Mouse (Mus musculus): ENCODE results near the gene Akna.

The Akna gene

DNA sequence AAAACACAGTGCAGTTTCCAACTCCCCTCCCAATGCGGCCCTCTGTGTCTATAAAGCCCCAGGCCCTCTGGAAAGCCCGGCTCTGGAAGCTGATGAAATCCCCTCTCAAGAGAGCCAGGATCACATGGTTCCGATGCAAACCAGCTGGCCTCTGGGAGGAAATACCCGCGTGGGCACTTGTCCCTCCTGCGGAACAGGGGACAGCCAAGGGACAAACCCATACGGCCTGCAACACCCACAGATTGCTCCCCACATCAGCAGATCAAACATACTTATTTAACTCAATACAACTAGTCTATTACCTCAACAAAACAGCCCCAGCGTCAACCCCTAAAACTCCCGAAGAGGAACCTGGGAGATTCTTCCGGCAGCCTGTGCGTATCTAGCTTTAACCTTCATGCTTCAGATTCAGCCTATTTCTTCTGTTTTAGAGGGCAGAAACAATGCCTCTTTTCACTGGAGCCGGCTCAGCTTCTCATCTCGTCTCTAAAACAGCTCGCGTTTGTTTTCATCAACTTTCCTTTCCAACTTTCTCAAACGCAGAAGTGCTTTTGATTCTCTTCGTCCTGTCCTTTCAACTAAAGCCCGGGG is 6.3 kb upstream of the Akna start:
- peak; percentile 39 to 46 for DNase-seq

GRCm38 (mm10) chr4:63408649-63409048 is 5.5 kb upstream of the Akna start:
- DNase-seq, result peak; percentile 73 to 74

GRCm38 (mm10) chr4:63408247-63408646 is 5.1 kb upstream of the Akna start:
- no peak for DNase-seq

DNA sequence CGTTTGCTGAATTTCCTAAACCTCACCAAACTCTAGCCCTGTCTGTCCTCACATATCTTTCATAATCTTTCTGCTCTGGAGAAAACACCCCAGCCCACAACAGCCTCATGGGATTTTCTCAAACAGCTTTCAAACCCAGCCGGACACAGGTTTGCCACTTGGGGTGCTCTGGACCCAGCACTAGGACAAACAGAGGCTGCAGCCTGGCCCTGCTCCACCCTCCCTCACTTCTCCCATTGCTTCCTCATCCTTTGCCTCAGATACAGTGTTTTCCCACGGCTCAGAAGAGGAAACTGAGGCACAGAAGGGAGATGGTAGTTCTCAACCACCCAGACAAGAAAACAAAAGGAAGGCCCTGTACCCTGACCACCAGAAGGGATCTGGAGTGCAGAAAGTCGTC is 2.5 kb upstream of the Akna start:
- no peak for DNase-seq

- peak; percentile 77 to 80 for DNase-seq
Observed at GRCm38 (mm10) chr4:63405051-63405450, 1.9 kb upstream of the Akna start.

DNA sequence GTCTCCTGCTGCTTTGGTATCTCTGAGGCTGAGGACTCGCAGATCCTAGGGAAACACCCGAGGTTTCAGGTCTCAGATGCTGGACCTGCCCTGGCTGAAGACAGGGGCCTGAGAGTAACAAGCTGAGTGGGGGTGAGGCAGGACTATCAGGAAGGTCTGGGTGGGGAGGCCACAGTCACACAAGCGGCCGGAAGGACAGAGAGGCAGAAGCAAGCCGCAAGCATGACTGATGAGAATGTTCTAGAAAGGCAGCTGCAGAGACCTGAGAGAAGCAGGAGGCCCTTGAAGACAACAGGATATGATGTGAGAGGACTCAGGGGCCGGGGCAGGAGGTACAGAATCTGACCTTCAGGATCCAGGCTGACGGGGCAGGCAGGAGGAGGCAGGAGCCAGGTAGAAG is 1.1 kb upstream of the Akna start:
- DNase-seq, result peak; percentile 68 to 70

DNA sequence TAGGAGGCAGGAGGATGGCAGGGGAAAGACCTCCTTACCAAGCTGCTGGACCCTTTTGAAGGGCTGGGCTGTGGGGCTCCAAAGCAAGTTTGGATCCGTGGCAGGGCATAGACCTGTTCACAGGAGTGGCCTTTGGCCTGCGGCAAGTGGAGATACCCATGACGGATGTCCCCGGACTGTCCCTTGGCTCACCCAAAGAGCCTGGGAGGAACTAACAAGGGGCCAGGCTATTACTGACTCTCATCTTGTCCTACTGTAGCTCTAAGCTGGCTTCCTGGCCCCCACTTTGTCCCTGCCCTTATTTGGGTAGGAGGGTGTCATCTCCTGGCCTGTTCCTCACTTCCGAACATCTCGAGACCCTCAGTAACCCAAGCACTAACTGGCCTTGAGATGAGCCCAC is 596 bp downstream of the Akna start:
- peak in 1 of 2 experiments; percentile 36 for DNase-seq

DNA sequence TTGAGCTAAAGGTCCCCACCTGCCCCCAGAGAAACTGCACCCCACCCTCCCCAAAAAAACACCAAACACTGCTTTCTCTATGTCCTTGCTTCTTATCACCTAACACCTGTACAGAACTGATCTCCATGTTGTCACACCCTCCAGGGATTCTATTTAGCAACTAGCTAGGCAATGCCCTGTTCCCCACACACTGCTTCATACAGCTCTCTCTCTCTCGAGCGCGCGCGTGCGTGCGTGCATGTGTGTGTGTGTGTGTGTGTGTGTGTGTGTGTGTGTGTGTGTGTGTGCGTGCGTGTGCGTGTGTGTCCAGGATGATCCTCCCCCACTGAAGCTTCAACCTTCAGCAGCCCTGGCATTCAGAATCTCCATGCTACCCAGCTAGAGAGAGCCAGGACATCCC is 1.1 kb downstream of the Akna start:
- DNase-seq, result peak; percentile 26 to 28

- DNase-seq, result peak in 1 of 2 experiments; percentile 28
Observed at GRCm38 (mm10) chr4:63401620-63402019, 1.5 kb downstream of the Akna start.

DNA sequence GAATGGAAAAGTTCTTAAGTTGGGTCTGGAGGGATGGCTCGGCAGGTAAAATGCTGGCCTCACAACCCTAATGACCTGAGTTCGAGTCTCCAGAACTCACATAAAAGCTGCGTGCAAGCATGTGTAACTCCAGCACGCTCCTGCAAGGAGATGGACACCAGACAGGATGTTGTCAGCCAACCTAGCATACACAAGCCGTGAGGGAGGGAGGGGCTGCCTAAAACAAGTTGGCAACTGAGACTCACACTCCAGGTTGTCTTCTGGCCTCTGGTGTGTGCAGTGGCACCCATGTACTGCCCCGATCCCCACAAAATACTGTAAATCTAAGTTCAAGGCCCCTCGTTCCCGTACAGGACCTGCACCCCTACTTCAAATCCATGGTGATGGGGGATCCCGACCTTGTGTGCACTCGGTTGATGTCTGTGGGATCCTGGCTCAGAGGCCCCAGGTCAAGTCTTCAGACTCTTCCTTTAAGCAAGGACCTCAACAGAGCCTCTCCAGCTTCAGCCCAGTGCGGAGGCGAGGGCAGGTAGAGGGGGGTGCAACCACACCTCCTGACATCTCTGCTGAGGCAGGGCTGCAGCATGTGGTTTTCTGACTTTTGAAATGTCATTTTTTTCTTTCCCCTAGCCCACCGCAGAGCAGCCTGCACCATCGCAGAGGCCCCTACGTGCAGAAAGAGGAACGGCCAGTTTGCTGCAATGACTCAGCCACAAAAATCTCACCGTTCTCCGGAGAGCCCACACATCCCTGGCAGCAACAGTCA is 2.4 kb downstream of the Akna start:
- peak; percentile 57 to 59 for DNase-seq

- no peak for DNase-seq
Observed at GRCm38 (mm10) chr4:63399691-63400270, 3.4 kb downstream of the Akna start.

- peak; percentile 79 to 81 for DNase-seq
Observed at GRCm38 (mm10) chr4:63398854-63399609, 4.1 kb downstream of the Akna start.

DNA sequence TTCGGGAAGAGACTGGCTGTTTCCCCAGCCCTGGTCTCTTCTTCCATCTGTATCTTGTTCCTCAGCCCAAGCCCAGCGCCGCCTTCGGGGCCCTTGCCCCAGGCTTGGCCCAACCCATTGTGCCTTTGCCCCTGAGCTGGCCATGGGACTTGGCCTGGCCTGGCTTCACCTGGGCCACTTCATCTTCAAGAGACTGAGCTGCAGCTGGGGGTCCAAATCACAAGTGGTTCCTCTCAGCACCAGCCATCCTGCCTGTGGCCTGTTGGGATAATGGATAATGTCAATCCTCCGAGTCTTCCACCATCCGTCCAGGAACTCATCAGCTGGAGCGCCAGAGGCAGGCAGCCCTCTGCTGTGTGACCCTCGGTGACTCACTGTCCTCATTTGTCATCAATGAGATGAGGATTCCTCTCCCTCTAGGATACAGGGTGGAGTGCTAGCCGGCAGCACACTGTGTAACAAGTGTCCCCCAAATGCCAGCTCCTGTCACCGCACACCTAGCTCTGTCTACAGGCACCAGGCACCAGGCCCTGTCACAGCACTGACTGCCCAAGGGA is 5.1 kb downstream of the Akna start:
- no peak for DNase-seq

- DNase-seq, result peak in 1 of 2 experiments; percentile 49
Observed at GRCm38 (mm10) chr4:63391322-63391721, 11.8 kb downstream of the Akna start.

DNA sequence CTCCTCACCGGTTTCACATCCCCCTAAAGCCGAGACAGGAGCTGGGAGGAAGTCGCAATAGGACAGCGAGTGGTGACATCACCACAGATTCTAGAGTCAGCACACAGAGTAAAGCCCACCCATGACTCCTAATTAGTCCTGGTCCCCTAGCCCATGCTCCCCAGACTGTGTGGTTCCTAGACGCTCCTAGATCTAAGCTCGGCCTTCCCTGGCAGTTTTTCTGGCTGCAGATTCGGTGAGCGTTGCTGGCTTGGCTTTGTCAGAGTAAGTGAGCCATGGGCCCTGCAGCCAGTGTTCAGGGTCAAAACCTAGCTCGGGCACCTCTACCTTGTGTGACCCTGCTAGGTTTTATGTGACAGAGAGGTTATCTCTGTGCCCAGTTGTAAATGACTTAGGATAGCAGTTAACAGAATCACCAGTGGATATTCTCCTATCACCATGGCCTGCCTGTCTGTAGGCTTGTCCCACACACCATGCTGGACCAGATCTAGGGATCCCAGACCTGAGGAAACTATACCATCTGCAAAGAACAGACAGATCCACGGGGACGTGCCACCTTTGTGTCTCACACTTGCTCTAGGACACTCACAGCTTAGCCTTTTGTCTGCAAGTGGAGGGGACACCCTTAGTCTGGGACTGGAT is 13.1 kb downstream of the Akna start:
- DNase-seq, result peak; percentile 48 to 56

GRCm38 (mm10) chr4:63389121-63389886 is 13.8 kb downstream of the Akna start:
- peak; percentile 54 to 56 for DNase-seq

GRCm38 (mm10) chr4:63388029-63388428 is 15.1 kb downstream of the Akna start:
- no peak for DNase-seq

GRCm38 (mm10) chr4:63385784-63386183 is 17.4 kb downstream of the Akna start:
- peak; percentile 84 to 88 for DNase-seq

DNA sequence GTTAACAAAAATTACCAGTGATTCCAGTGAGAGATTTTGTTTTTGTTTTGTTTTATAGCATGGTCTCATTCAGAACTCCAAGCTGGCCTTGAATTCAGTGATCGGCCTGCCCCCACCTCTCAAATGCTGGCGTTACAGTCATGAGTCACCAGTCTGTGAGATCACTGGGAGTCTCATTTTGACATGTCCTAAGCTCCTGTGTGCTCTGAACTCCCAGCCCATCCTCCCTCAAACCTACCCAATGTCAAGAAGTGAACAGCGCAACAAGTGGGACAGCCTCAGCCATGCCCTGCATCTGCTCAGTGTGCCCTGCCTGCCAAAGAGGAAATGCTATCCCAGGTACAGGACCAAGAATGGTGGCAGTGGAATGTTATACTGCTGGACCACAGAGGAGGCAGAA is 17.9 kb downstream of the Akna start:
- peak in 1 of 2 experiments; percentile 9 for DNase-seq

DNA sequence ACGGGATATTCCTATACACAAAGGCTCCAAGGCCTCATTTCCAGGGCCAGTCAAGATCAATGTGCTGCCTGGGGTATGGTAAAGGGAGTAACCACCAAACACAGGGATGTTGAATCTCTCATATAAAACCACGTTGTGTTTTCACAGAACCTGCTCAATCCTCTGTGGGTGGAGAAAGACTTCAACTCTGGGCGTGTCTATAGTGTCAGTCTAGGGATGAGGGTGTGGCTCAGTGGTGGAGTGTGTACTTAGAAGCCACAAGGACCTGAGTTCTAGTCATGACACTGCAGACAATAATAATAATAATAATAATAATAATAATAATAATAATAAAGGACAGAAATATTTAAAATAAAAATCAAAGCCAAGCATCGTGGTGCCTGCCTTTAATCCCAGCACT is 18.9 kb downstream of the Akna start:
- no peak for DNase-seq

DNA sequence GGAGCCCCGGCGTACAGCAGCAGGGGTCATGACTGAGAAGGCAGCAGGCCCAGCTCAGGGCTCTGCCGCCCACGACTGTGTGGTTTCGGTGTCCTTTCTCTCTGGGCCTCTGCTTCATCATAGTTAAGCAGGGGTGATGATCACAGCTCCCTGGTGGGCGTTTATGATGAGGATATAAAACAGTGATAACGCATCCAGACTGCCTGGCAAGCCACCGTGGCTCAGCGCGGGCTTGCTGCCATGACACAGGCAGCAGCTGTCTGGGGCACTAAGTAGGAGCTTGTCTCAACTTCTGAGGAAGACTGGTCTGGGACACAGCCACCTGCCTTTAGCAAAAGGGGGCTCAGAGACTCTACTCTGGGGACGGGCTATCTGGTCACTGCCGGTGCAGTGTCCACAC is 19.7 kb downstream of the Akna start:
- no peak for DNase-seq
